Mouse (Mus musculus) thymus, adult 2 months (tissue): ENCODE results near the gene Zfp931.

ENCODE experiments used
- CTCF ChIP-seq: fragments of 200-500 bp; IDR thresholded peaks from 2 replicates; pipeline ENCODE4 v1.5.1; 2012; ENCODE audit warnings: mild to moderate bottlenecking, control low read depth, low read length, moderate library complexity, borderline replicate concordance; ENCODE audit not compliant: control insufficient read depth, poor library complexity, insufficient read depth; ENCODE audit errors: extremely low read depth
- POLR2A ChIP-seq: fragments of 200-500 bp; IDR thresholded peaks from 2 replicates; pipeline ENCODE4 v1.6.1; 2012; ENCODE audit warnings: mild to moderate bottlenecking, low read length, control low read depth, moderate library complexity; ENCODE audit not compliant: control insufficient read depth, poor library complexity, insufficient read depth; ENCODE audit errors: extremely low read depth

DNA sequence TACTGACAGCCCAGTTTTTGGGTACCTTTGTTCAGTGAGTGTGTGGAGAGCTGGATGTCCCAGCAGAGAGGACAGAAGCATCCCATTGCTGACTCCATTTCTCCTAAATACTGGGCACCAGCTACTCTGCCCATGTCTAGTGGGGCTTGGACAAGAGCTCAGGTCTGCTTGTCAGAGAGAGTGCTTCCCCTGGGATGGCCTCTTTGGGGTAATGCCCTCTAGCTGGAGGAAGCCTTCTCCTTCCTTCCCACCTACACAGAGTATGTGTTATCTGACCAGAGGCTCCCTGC lies 42.0 kb upstream of the Zfp931 start:
- TF ChIP-seq CTCF (no peak), POLR2A (no peak)
